Mouse (Mus musculus): Measurements from ENCODE around the gene Prmt9. TPM values are rescaled to one million over a fixed set of nuclear protein-coding genes. Genes with fewer than 3 reads are reported as not detected.

Prmt9 gene
- polyA plus RNA-seq, 1 experiment from 2014 or later = 22.6 TPM

DNA sequence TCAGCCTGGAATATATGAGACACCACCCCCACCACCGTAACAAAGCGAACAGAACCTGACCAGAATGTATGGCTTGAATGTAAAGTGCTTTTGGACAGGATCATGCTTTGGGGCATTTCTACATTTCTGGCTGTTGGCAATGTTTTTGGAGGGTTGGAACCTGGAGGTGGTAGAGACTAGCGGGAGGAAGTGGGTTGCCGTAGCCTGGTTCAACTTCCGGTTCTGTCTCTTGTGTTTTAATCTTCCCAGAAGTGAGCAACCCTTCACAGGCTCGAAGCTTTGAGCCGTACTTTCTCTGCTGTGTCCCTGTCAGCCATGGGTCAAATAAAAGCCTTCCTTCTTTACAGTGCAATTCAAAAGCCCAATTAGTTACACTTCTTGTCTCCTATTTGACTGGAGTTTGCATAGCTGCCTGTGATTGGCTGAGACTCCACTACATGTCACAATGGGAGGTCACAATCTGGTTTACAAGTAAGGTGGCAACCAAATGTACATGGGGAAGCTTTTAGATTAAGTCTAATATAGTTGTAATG is 74.5 kb downstream of the Prmt9 start:
- H3K4me3 ChIP-seq = no peak overlapping the region
- no peak for DNase-seq (ENCODE audit: extremely low spot score, low spot score)
- H3K9me3 ChIP-seq = no peaks in the 10 kb centered on the region
- peaks cover 4% of the 10 kb centered on the region; the same call in 1 of the 2 replicates for H3K4me1 ChIP-seq
- H3K27me3 ChIP-seq (ENCODE audit: poor library complexity, severe bottlenecking) = no peaks in the 10 kb centered on the region
- H3K27ac ChIP-seq = no peak overlapping the region
- no peaks in the 10 kb centered on the region for H3K36me3 ChIP-seq (replicated peaks)
- 82% methylated on average over 7 of the region's 7 CpGs for WGBS

DNA sequence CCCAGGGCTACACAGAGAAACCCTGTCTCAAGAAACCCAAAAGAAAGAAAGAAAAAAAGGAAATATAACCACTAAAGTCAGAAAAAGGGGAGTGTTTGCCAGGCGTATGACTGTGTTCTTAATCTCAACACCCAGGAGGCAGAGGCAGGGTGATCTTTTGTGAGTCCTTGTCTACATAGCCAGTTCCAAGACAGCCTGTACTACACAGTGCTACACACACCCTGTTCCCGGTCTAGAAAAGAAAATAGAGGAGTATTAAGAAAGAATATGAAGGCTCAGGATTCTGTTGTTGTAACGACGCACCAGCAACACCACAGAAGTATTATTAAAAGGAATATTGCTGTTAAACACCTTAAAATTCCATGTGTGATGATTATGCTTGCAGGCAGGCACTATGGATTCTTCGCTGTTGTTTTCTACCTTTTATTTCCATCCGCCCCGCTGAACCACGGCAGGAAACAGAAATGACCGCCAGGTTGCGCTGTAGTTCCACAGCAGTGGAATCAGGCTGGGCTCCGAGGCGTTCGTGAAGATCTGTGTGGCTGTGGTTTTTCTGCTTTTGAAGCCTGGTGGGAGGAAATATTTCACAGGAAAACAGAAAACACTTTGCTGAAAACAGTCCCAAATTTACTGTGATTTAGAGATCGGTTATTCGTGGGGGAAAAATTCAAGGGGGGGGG is 80.8 kb downstream of the Prmt9 start:
- Histone ChIP-seq H3K27me3 (ENCODE audit: poor library complexity, severe bottlenecking) (no peaks in the 10 kb centered on the region), H3K4me1 (peaks cover 5% of the 10 kb centered on the region), H3K9me3 (no peaks in the 10 kb centered on the region), H3K27ac (no peak overlapping the region), H3K4me3 (no peak overlapping the region), H3K36me3 (replicated peaks) (no peaks in the 10 kb centered on the region)
- WGBS = 19% methylated on average over 15 of the region's 15 CpGs
- DNase-seq (ENCODE audit: extremely low spot score, low spot score) = peak; percentile 80

DNA sequence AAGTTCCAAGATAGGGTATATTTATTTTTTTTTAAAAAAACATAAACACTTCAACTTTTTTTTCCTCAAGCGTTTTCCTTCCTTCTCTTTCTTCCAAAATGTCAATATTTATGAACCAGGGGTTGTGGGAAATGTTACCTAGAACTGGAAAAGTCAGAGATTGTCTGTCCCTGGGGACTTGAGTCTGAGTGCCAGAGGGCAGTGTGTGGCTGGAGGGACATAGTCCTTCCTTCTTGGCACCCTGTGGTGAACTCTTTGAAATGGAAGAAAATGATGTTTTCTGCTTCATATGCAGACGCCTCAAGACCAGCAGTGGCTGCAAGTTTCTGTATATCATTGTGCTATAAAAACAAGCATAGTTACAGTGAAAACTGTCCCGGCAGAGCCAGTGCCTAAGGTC is 81.5 kb downstream of the Prmt9 start:
- no peak for DNase-seq (ENCODE audit: extremely low spot score, low spot score)
- no peak overlapping the region for H3K4me3 ChIP-seq
- no peaks in the 10 kb centered on the region for H3K27me3 ChIP-seq (ENCODE audit: poor library complexity, severe bottlenecking)
- no peak overlapping the region for H3K27ac ChIP-seq
- WGBS = 55% methylated on average over 3 of the region's 3 CpGs
- no peaks in the 10 kb centered on the region for H3K36me3 ChIP-seq (replicated peaks)
- peaks cover 5% of the 10 kb centered on the region for H3K4me1 ChIP-seq
- H3K9me3 ChIP-seq = no peaks in the 10 kb centered on the region

Other genes with a start within 250 kb of the Prmt9 start
- gene Arhgap10, start 31.4 kb upstream of the Prmt9 start, polyA plus RNA-seq (2016; fragmentation: Nextera tagmentation; extraction: Ambion mirVana) = 20.9 and 21.0 TPM in 2 replicates
- gene Tmem184c, start 61.3 kb downstream of the Prmt9 start, polyA plus RNA-seq (2016; fragmentation: Nextera tagmentation; extraction: Ambion mirVana) = 44.3 and 47.2 TPM in 2 replicates
- gene Ednra, start 175.1 kb downstream of the Prmt9 start, polyA plus RNA-seq (2016; fragmentation: Nextera tagmentation; extraction: Ambion mirVana) = 19.8 and 21.5 TPM in 2 replicates

All from forebrain, embryonic 10.5 days (tissue).